Mouse (Mus musculus) cerebellum, postnatal 10 days (tissue): ENCODE results near the gene Trmt44.
A peak's percentile ranks its signal among the peaks of the same experiment; 100 is the strongest.

ENCODE experiments used
- DNase-seq, 2 experiments: peaks; one replicate each; pipeline ENCODE4 v3.0.0; 2021; ENCODE audit warnings: mixed read lengths in 2 of 2

Gene Trmt44

GRCm38 (mm10) chr5:35540555-35540954, 34.3 kb downstream of the Trmt44 start:
- no peak for DNase-seq

GRCm38 (mm10) chr5:35539576-35539975, 35.3 kb downstream of the Trmt44 start:
- no peak for DNase-seq

- no peak for DNase-seq
These were observed 36.8 kb downstream of the Trmt44 start for GRCm38 (mm10) chr5:35538022-35538421.

- no peak for DNase-seq
These were observed 37.4 kb downstream of the Trmt44 start for GRCm38 (mm10) chr5:35537474-35537873.

- no peak for DNase-seq
These were observed 38.6 kb downstream of the Trmt44 start for GRCm38 (mm10) chr5:35536271-35536670.

- no peak for DNase-seq
These were observed 43.3 kb downstream of the Trmt44 start for GRCm38 (mm10) chr5:35531586-35531985.

- DNase-seq, result peak; percentile 74 to 79
These were observed 44.4 kb downstream of the Trmt44 start for GRCm38 (mm10) chr5:35530442-35530841.

GRCm38 (mm10) chr5:35525469-35526123, 49.3 kb downstream of the Trmt44 start, which contains the start of gene Cpz:
TSS of gene Cpz (minus strand) at chr5:35525698.
- DNase-seq, result peak; percentile 58 to 66

- DNase-seq, result no peak
These were observed 50.5 kb downstream of the Trmt44 start for GRCm38 (mm10) chr5:35524381-35524780.

GRCm38 (mm10) chr5:35523735-35524134, 51.1 kb downstream of the Trmt44 start:
- DNase-seq, result peak; percentile 91 to 94

- no peak for DNase-seq
These were observed 58.1 kb downstream of the Trmt44 start for GRCm38 (mm10) chr5:35516781-35517180.

GRCm38 (mm10) chr5:35510589-35510988, 64.3 kb downstream of the Trmt44 start:
- DNase-seq, result peak; percentile 87 to 92
